Mouse (Mus musculus): Measurements from ENCODE around the gene Capn11. TPM values are rescaled to one million over a fixed set of nuclear protein-coding genes. Genes with fewer than 3 reads are reported as not detected.
"Not testable (repeated sequence)": the region's sequence is repeated elsewhere in the genome, so short reads cannot be mapped to it uniquely, and the experiment has no call there.

Gene Capn11
- polyA plus RNA-seq, 1 experiment from 2014 or later = 0.85 TPM

- peak; percentile 43; the same call in 1 of the 2 replicates for ATAC-seq (ENCODE audit: low read depth)
- peaks cover 4% of the 10 kb centered on the region; the same call in 1 of the 2 replicates for H3K4me1 ChIP-seq (replicated peaks)
- H3K36me3 ChIP-seq = no peaks in the 10 kb centered on the region
- 21% methylated on average over 12 of the region's 12 CpGs for WGBS
- no peak overlapping the region for H3K9ac ChIP-seq
- no peak overlapping the region for H3K27ac ChIP-seq (replicated peaks)
- no peak overlapping the region for H3K4me3 ChIP-seq
- no peaks in the 10 kb centered on the region for H3K27me3 ChIP-seq
- no peak overlapping the region for H3K4me2 ChIP-seq
- no peaks in the 10 kb centered on the region for H3K9me3 ChIP-seq
Measured at GRCm38 (mm10) chr17:45642701-45643100, 16.4 kb downstream of the Capn11 start.

DNA sequence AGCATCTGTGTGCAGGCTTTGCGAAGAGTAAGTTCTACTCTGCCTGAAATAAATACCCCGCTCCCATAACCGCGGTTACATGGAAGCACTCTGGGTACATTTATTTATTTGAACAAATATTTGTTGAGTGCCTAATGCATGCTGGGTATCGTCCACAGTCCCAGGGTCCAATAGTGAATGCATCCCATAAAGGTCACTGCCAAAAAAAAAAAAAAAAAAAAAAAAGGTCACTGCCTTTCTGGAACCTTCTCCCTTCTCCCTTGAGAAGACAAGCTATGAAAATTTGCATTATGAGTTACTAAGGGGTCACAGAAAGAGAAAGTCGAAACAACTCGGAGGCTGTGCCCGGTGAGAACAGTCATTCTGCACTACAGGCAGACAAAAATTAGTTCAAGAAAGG is 17.1 kb downstream of the Capn11 start:
- no peaks in the 10 kb centered on the region for H3K27me3 ChIP-seq
- no peak overlapping the region for H3K27ac ChIP-seq (replicated peaks)
- peaks cover 4% of the 10 kb centered on the region; the same call in 1 of the 2 replicates for H3K4me1 ChIP-seq (replicated peaks)
- H3K4me2 ChIP-seq = no peak overlapping the region
- WGBS = 88% methylated on average over 8 of the region's 8 CpGs
- H3K4me3 ChIP-seq = no peak overlapping the region
- no peak overlapping the region for H3K9ac ChIP-seq
- no peaks in the 10 kb centered on the region for H3K9me3 ChIP-seq
- no peaks in the 10 kb centered on the region for H3K36me3 ChIP-seq
- ATAC-seq (ENCODE audit: low read depth) = no peak

DNA sequence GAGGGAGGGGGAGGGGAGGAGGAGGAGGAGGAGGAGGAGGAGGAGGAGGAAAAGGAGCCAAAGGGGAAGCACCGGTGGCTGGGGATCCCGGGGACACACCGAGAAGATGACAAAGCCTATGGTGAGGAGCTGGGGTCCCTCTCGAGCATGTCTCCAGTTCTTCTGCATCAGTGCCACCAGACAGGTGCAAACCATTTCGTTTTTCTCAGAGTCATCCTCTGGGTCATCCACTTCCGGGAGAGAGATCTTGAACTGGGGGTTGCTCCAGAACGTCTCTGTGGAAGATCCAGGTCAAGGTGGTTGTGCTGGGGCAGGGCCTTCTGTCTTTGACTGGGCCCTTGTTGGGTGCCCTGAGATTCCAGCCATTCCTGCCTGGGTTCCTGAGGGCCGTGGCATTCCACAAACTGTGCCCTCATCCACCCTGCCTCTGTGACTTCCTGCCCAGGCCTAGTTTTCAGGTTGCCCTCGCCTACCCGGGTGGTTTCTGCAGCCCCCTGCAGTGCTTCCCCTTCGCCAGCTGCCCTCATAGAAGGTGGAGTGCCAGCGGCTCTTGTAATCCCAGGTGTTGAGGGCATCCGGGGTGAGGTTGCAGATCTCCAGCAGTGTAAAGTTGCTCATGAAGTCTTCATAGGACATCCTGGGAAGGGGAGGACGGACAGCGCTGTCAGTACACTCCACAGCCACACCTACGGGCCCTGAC is 20.4 kb downstream of the Capn11 start:
- no peak for ATAC-seq (ENCODE audit: low read depth)
- Histone ChIP-seq H3K4me2 (no peak overlapping the region), H3K36me3 (no peaks in the 10 kb centered on the region), H3K27me3 (no peaks in the 10 kb centered on the region), H3K9me3 (no peaks in the 10 kb centered on the region), H3K9ac (no peak overlapping the region), H3K27ac (replicated peaks) (no peak overlapping the region), H3K4me3 (no peak overlapping the region), H3K4me1 (replicated peaks) (peaks cover 4% of the 10 kb centered on the region; the same call in 1 of the 2 replicates)
- 81% methylated on average over 16 of the region's 16 CpGs for WGBS

DNA sequence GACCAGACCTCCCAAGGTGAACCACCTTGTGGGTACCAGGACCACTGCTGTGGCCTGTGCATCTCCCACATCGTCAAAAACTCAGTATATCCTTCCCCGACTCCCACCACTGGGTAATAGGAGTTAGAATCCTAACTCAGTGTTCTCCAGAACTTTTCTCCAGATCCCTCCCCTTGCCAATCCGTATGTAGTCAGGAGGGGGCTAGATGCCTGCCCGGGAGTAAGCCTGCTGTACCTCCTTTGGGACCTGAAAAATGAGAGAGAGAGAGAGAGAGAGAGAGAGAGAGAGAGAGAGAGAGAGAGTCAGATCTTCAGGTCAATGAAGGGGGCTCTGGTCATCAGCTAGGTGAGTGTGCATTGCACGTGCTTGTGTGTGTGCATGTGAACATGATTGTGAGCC is 25.1 kb downstream of the Capn11 start:
- peaks cover 13% of the 10 kb centered on the region for H3K4me1 ChIP-seq (replicated peaks)
- no peak for ATAC-seq (ENCODE audit: low read depth)

GRCm38 (mm10) chr17:45631940-45632339 is 27.2 kb downstream of the Capn11 start:
- Histone ChIP-seq H3K27ac (replicated peaks) (no peak overlapping the region), H3K4me3 (no peak overlapping the region), H3K9me3 (no peaks in the 10 kb centered on the region), H3K4me2 (no peak overlapping the region), H3K27me3 (no peaks in the 10 kb centered on the region), H3K36me3 (no peaks in the 10 kb centered on the region), H3K9ac (no peak overlapping the region), H3K4me1 (replicated peaks) (peaks cover 13% of the 10 kb centered on the region)
- no peak for ATAC-seq (ENCODE audit: low read depth)
- WGBS = 81% methylated on average over 6 of the region's 6 CpGs

More for the DNA sequence above, 25.1 kb downstream of the Capn11 start:
- no peaks in the 10 kb centered on the region for H3K36me3 ChIP-seq
- no peak overlapping the region for H3K9ac ChIP-seq
- H3K4me2 ChIP-seq = no peak overlapping the region
- WGBS = 84% methylated on average over 5 of the region's 5 CpGs
- no peaks in the 10 kb centered on the region for H3K27me3 ChIP-seq
- no peaks in the 10 kb centered on the region for H3K9me3 ChIP-seq
- no peak overlapping the region for H3K4me3 ChIP-seq
- H3K27ac ChIP-seq (replicated peaks) = no peak overlapping the region

DNA sequence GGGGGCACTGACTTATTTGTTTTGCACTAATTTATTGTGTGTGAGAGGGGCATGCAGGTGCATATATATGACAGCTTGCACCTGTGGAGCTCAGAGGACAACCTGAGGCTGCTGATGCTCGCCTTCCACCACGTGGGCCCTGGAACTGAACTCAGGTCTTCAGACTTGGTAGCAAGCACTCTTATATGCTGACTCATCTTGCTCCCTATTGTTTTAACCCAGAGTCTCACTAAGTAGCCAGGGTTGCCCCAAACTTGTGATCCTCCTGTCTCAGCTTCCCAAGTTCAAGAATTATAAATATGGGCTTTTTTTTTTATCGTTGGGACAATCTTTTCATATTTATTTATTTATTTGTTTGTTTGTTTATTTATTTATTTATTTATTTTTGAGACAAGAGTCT is 28.1 kb downstream of the Capn11 start:
- no peak for ATAC-seq (ENCODE audit: low read depth)
- Histone ChIP-seq H3K4me2 (peak overlapping the region; percentile 69), H3K9me3 (no peaks in the 10 kb centered on the region), H3K4me1 (replicated peaks) (peaks cover 13% of the 10 kb centered on the region), H3K27me3 (no peaks in the 10 kb centered on the region), H3K9ac (no peak overlapping the region), H3K27ac (replicated peaks) (peak overlapping the region; percentile 79), H3K4me3 (peak overlapping the region; percentile 44), H3K36me3 (no peaks in the 10 kb centered on the region)
- WGBS = 59% methylated on average over 3 of the region's 3 CpGs

DNA sequence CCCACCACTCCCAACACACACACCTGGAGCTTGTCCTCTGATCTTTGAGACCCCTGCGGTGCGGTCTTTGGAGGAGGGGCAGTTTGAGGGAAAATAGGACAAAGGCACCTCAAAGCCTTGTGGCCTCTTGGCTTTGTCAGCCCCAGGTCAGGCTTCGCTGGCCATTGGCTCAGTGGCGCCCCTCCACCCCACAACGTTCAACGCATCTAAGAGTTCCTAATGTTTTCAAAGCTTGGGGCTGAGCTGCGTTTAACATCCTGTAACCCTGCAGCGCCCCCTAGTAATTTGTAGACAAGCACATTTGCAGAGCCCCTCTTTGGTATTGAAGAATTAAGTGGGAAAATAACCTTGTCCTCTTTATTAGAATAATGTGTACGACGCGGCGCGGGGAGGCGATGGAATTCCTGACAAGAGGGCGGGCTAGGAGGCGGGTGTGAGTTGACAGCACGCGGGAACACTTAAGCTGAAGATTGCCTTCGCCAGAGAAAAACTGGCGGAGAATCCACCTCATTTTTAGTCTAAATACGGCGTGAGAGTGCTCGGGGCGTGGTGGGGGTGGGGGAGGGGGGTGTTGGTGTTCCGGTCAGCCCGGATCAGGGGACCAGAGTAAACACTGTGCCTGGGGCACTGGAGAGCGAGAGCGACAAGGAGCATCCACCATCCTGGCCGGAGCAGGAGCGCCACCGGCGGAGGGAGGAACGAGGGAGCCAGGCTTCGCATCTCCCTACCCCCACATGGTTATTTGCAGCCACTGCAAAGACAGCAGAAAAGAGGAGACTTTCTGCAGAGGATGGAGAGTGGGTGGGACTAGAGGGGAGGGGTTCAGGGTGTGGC is 29.0 kb downstream of the Capn11 start:
- 3% methylated on average over 34 of the region's 34 CpGs for WGBS
- H3K27ac ChIP-seq (replicated peaks) = peak overlapping the region; percentile 79
- H3K9ac ChIP-seq = peak overlapping the region; percentile 74

DNA sequence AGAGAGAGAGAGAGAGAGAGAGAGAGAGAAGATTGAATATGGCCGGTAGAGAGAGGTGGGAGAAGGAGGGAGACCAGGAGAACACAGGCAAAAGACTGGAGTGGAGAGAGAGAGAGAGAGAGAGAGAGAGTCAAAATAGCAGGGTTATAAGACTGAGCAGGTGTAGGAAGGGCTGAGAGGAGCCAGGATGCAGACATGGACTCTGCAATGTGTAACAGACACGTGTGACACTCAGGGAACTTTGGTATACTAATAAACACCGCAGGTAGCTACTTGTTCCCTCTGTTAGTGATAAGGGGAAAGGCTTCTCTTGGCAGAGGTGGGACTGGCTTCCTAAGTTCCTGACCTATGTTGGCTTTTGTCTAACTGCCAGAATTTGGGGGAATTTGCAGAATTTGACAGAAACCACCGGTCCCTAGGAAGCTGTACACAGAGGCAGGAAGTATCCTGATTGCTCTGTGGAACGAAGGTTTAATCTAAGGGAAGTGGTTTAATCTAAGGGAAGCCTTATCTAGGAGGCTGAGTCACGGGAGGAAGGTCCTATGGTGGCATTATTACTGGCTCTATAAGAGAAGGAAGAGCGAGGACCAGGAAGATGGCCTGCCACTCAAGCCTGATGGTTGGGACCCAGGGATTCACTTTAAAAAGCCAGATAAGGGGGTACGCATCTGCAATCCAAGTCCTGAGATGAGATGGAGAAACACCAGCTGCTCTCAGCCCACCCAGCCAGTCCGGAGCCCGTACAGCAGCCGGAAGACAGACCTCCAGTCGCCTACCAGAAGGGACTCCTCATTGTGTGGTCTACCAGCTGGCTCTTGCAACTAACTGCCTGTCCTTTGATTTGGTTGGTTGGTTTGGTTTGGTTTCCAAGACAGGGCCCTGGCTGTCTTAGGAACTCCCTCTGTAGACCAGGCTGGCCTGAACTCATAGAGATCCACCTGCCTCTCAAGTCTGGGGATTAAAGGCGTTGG is 30.0 kb downstream of the Capn11 start:
- H3K9ac ChIP-seq = peak overlapping the region; percentile 74; the same call in 1 of the 2 replicates
- no peak for ATAC-seq (ENCODE audit: low read depth)

More for the DNA sequence above, 29.0 kb downstream of the Capn11 start:
- Histone ChIP-seq H3K27me3 (no peaks in the 10 kb centered on the region), H3K4me1 (replicated peaks) (peaks cover 13% of the 10 kb centered on the region), H3K36me3 (no peaks in the 10 kb centered on the region), H3K4me2 (peak overlapping the region; percentile 69), H3K9me3 (no peaks in the 10 kb centered on the region), H3K4me3 (peak overlapping the region; percentile 44)
- peak; percentile 80 for ATAC-seq (ENCODE audit: low read depth)

GRCm38 (mm10) chr17:45628160-45628559 is 31.0 kb downstream of the Capn11 start:
- 24% methylated on average over 3 of the region's 3 CpGs for WGBS
- H3K4me1 ChIP-seq (replicated peaks) = peaks cover 13% of the 10 kb centered on the region
- no peak for ATAC-seq (ENCODE audit: low read depth)
- H3K36me3 ChIP-seq = no peaks in the 10 kb centered on the region
- H3K4me2 ChIP-seq = no peak overlapping the region
- no peaks in the 10 kb centered on the region for H3K9me3 ChIP-seq
- H3K27me3 ChIP-seq = no peaks in the 10 kb centered on the region
- no peak overlapping the region for H3K27ac ChIP-seq (replicated peaks)
- H3K9ac ChIP-seq = no peak overlapping the region
- no peak overlapping the region for H3K4me3 ChIP-seq

More for the DNA sequence above, 30.0 kb downstream of the Capn11 start:
- peak overlapping the region; percentile 44 for H3K4me3 ChIP-seq
- no peaks in the 10 kb centered on the region for H3K36me3 ChIP-seq
- no peaks in the 10 kb centered on the region for H3K9me3 ChIP-seq
- H3K27ac ChIP-seq (replicated peaks) = peak overlapping the region; percentile 79
- peaks cover 13% of the 10 kb centered on the region for H3K4me1 ChIP-seq (replicated peaks)
- H3K27me3 ChIP-seq = no peaks in the 10 kb centered on the region
- 71% methylated on average over 13 of the region's 13 CpGs for WGBS
- peak overlapping the region; percentile 69 for H3K4me2 ChIP-seq

GRCm38 (mm10) chr17:45626577-45627134 is 32.5 kb downstream of the Capn11 start:
- no peak overlapping the region for H3K4me3 ChIP-seq
- 28% methylated on average over 15 of the region's 15 CpGs for WGBS
- H3K4me2 ChIP-seq = 0 out of 2 replicates have a peak overlapping the region, but pooled peaks have one; percentile 6
- no peak overlapping the region for H3K27ac ChIP-seq (replicated peaks)
- no peaks in the 10 kb centered on the region for H3K36me3 ChIP-seq
- no peak overlapping the region for H3K9ac ChIP-seq
- no peak for ATAC-seq (ENCODE audit: low read depth)
- H3K4me1 ChIP-seq (replicated peaks) = peaks cover 13% of the 10 kb centered on the region
- no peaks in the 10 kb centered on the region for H3K27me3 ChIP-seq
- H3K9me3 ChIP-seq = no peaks in the 10 kb centered on the region

- H3K9me3 ChIP-seq = not testable (repeated sequence)
- 91% methylated on average over 8 of the region's 8 CpGs for WGBS
Measured at GRCm38 (mm10) chr17:45623425-45623824, 35.7 kb downstream of the Capn11 start.

More at GRCm38 (mm10) chr17:45623425-45623824, 35.7 kb downstream of the Capn11 start:
- H3K4me2 ChIP-seq; H3K4me3 ChIP-seq; H3K36me3 ChIP-seq; ATAC-seq (ENCODE audit: low read depth); H3K27me3 ChIP-seq; H3K9ac ChIP-seq; H3K4me1 ChIP-seq (replicated peaks); H3K27ac ChIP-seq (replicated peaks): not testable (repeated sequence)

Data from neural tube, embryonic 13.5 days (tissue).